In the genomic region with DNA sequence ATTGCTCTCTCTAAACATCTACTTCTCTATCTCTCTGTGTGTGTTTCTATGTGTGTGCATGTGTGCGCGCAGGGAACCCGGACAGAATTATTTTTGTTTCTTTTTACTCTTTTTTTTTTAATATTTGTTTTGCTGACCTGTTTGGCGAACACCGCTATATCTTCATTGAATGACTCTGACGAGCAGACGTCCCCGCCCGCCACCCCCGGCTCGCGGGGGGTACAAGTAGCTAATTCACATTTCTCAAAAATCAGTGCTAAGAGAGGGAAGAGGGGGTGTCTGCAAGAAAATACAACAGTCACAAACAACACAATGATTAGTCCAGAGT, we compare ENCODE assay signal across 8 mouse cellular contexts. TPM values are rescaled to one million over a fixed set of nuclear protein-coding genes. Genes with fewer than 3 reads are reported as not detected.
DNase-seq lines count a peak whose midpoint lies in the region; ATAC-seq and TF ChIP-seq lines count a peak whose summit lies in the region.

No protein-coding gene starts in this region.

- H3K4me3 ChIP-seq in gastrocnemius, adult 2 months: peak overlapping the region; percentile 78
- peak overlapping the region; percentile 52 to 64 for H3K4me3 ChIP-seq in liver, embryonic 14.5 days (ENCODE audit: insufficient read depth in 1 of 2, low read depth in 2 of 2, low read length in 2 of 2)

- H3K27me3 ChIP-seq in liver, embryonic 14.5 days (ENCODE audit: control insufficient read depth, insufficient read depth, low read length): peaks cover 41% of the 10 kb centered on the region

- no peak for DNase-seq in gastrocnemius, adult 2 months
- no peak for DNase-seq in gastrocnemius, postnatal 4 days (ENCODE audit: low spot score in 2 of 2)
- DNase-seq in urinary bladder, postnatal 25 days (ENCODE audit: low spot score): peak; percentile 19
- no peak for DNase-seq in urinary bladder, postnatal 36 days (ENCODE audit: low spot score in 2 of 2)
- DNase-seq in liver, embryonic 14.5 days (ENCODE audit: low read depth in 3 of 3, low spot score in 3 of 3): no peak
- DNase-seq in adipocyte (ENCODE audit: low spot score): no peak
- no peak for DNase-seq in spleen, adult 12 weeks (ENCODE audit: low spot score)
- no peak for DNase-seq in spleen, postnatal 14 days (ENCODE audit: low spot score in 2 of 2)

- TF ChIP-seq CTCF in gastrocnemius, adult 2 months (IDR thresholded peaks at IDR 0.05): no peak
- no peak for TF ChIP-seq CTCF in liver, embryonic 14.5 days (IDR thresholded peaks at IDR 0.05; ENCODE audit: low read depth)

- intact Hi-C loops in gastrocnemius, adult 2 months (cut with DNase I): no loop called here

- peak overlapping the region; percentile 77 for H3K4me2 ChIP-seq in liver, embryonic 14.5 days (ENCODE audit: low read depth)

- H3K27ac ChIP-seq in gastrocnemius, adult 2 months: peak overlapping the region; percentile 84
- no peak overlapping the region for H3K27ac ChIP-seq in liver, embryonic 14.5 days

- ATAC-seq in liver, embryonic 14.5 days (ENCODE audit: insufficient read depth): no peak

- WGBS in liver, embryonic 14.5 days (ENCODE audit: insufficient replicate concordance): 15% methylated on average over 12 of the region's 12 CpGs

- TF ChIP-seq EP300 in liver, embryonic 14.5 days (IDR thresholded peaks at IDR 0.05; ENCODE audit: low read depth): no peak

- H3K36me3 ChIP-seq in liver, embryonic 14.5 days (replicated peaks; ENCODE audit: control insufficient read depth, insufficient read depth, low read depth): no peaks in the 10 kb centered on the region

- peaks cover 0 to 3% of the 10 kb centered on the region in 2 experiments; a peak in 1 of 4 replicates for H3K4me1 ChIP-seq in liver, embryonic 14.5 days (replicated peaks; ENCODE audit: control insufficient read depth in 2 of 2, insufficient read depth in 2 of 2, low read length in 1 of 2)

- H3K9me3 ChIP-seq in liver, embryonic 14.5 days (ENCODE audit: control insufficient read depth, low read length): no peaks in the 10 kb centered on the region

- H3K9ac ChIP-seq in liver, embryonic 14.5 days (replicated peaks): 0 out of 2 replicates have a peak overlapping the region, but pooled peaks have one; percentile 59

RNA-seq across cellular contexts. Expression of gene Meis1, which starts 4.7 kb away (rescaled TPM):
- total RNA-seq in gastrocnemius, adult 2 months (2021): 1 to 10 TPM; 3.0 to 4.0 TPM
- 10 to 100 TPM; 11.8 to 13.3 TPM for total RNA-seq in gastrocnemius, postnatal 4 days (2021)
- 4.8 and 6.2 TPM in 2 replicates for polyA plus RNA-seq in liver, embryonic 14.5 days (2012; rRNA removed)
- 5.6 and 5.8 TPM in 2 replicates for polyA plus RNA-seq in liver, embryonic 14.5 days (2014; fragmentation: Nextera tagmentation; extraction: Ambion mirVana)
